Mouse (Mus musculus): ENCODE measurements around the gene Pfkfb3. TPM values are rescaled to one million over a fixed set of nuclear protein-coding genes. Genes with fewer than 3 reads are reported as not detected.

Gene Pfkfb3
- 15.6 and 21.3 TPM in 2 replicates for total RNA-seq (2014; rRNA removed)
- polyA plus RNA-seq (2015; fragmentation: Nextera tagmentation; extraction: Ambion mirVana), result 18.5 and 19.6 TPM in 2 replicates

GRCm38 (mm10) chr2:11553471-11554400 lies at the start of gene Pfkfb3:
TSS of gene Pfkfb3 (minus strand) at chr2:11554077.
- TF ChIP-seq CTCF (IDR thresholded peaks at IDR 0.05; ENCODE audit: low read depth), result no peak
- DNase-seq (ENCODE audit: low spot score) (peak; percentile 67), ATAC-seq (peak; percentile 89)
- no peaks in the 10 kb centered on the region for H3K27me3 ChIP-seq (ENCODE audit: insufficient read depth, low read length)
- H3K36me3 ChIP-seq (ENCODE audit: insufficient read depth, low read length), result no peaks in the 10 kb centered on the region
- WGBS, result 2% methylated on average over 67 of the region's 67 CpGs
- no peaks in the 10 kb centered on the region for H3K9me3 ChIP-seq (ENCODE audit: low read length)
- H3K9ac ChIP-seq (replicated peaks; ENCODE audit: low read length), result peak within 1 kb of the TSS; percentile 60
- H3K4me1 ChIP-seq (ENCODE audit: insufficient read depth, low read length), result peaks cover 7% of the 10 kb centered on the region
- H3K27ac ChIP-seq, result peak within 1 kb of the TSS; percentile 26; the same call in 1 of the 2 replicates
- peak within 1 kb of the TSS; percentile 57 for H3K4me3 ChIP-seq (ENCODE audit: low read length)
- H3K4me2 ChIP-seq (ENCODE audit: low read depth, low read length), result peak within 1 kb of the TSS; percentile 97

GRCm38 (mm10) chr2:11602506-11603489 lies 48.9 kb upstream of the Pfkfb3 start:
- Histone ChIP-seq H3K4me3 (ENCODE audit: low read length) (peak overlapping the region; percentile 98), H3K4me2 (ENCODE audit: low read depth, low read length) (peak overlapping the region; percentile 81), H3K27me3 (ENCODE audit: insufficient read depth, low read length) (no peaks in the 10 kb centered on the region), H3K4me1 (ENCODE audit: insufficient read depth, low read length) (0 out of 2 replicates have a peak, but pooled peaks cover 6% of the 10 kb centered on the region), H3K9ac (replicated peaks; ENCODE audit: low read length) (peak overlapping the region; percentile 97), H3K36me3 (ENCODE audit: insufficient read depth, low read length) (peaks cover 9% of the 10 kb centered on the region; the same call in 1 of the 2 replicates), H3K27ac (peak overlapping the region; percentile 83; the same call in 1 of the 2 replicates), H3K9me3 (ENCODE audit: low read length) (no peaks in the 10 kb centered on the region)
- WGBS, result under 1% methylated on average over 74 of the region's 78 CpGs
- TF ChIP-seq CTCF (IDR thresholded peaks at IDR 0.05; ENCODE audit: low read depth), result peak; percentile 100
- DNase-seq (ENCODE audit: low spot score) (peak; percentile 97), ATAC-seq (peak; percentile 99)

- ATAC-seq, result no peak
- Histone ChIP-seq H3K9me3 (ENCODE audit: low read length) (no peaks in the 10 kb centered on the region), H3K27me3 (ENCODE audit: insufficient read depth, low read length) (no peaks in the 10 kb centered on the region), H3K4me1 (ENCODE audit: insufficient read depth, low read length) (0 out of 2 replicates have a peak, but pooled peaks cover 6% of the 10 kb centered on the region), H3K36me3 (ENCODE audit: insufficient read depth, low read length) (peaks cover 12% of the 10 kb centered on the region; the same call in 1 of the 2 replicates), H3K4me2 (ENCODE audit: low read depth, low read length) (peak overlapping the region; percentile 81), H3K9ac (replicated peaks; ENCODE audit: low read length) (peak overlapping the region; percentile 97), H3K4me3 (ENCODE audit: low read length) (peak overlapping the region; percentile 98), H3K27ac (no peak overlapping the region)
- no peak for TF ChIP-seq CTCF (IDR thresholded peaks at IDR 0.05; ENCODE audit: low read depth)
- no peak for DNase-seq (ENCODE audit: low spot score)
- 84% methylated on average over 6 of the region's 6 CpGs for WGBS
Observed at GRCm38 (mm10) chr2:11601795-11602194, 47.9 kb upstream of the Pfkfb3 start.

GRCm38 (mm10) chr2:11597906-11598305 lies 44.0 kb upstream of the Pfkfb3 start:
- WGBS, result 97% methylated on average over 7 of the region's 7 CpGs
- ATAC-seq (no peak), DNase-seq (ENCODE audit: low spot score) (no peak)
- Histone ChIP-seq H3K4me2 (ENCODE audit: low read depth, low read length) (no peak overlapping the region), H3K36me3 (ENCODE audit: insufficient read depth, low read length) (peaks cover 33% of the 10 kb centered on the region), H3K9me3 (ENCODE audit: low read length) (no peaks in the 10 kb centered on the region), H3K27me3 (ENCODE audit: insufficient read depth, low read length) (no peaks in the 10 kb centered on the region), H3K9ac (replicated peaks; ENCODE audit: low read length) (no peak overlapping the region), H3K4me1 (ENCODE audit: insufficient read depth, low read length) (0 out of 2 replicates have a peak, but pooled peaks cover 6% of the 10 kb centered on the region), H3K4me3 (ENCODE audit: low read length) (no peak overlapping the region), H3K27ac (no peak overlapping the region)
- TF ChIP-seq CTCF (IDR thresholded peaks at IDR 0.05; ENCODE audit: low read depth), result no peak

- Histone ChIP-seq H3K9me3 (ENCODE audit: low read length) (no peaks in the 10 kb centered on the region), H3K36me3 (ENCODE audit: insufficient read depth, low read length) (peaks cover 44% of the 10 kb centered on the region), H3K9ac (replicated peaks; ENCODE audit: low read length) (no peak overlapping the region), H3K27ac (no peak overlapping the region), H3K4me1 (ENCODE audit: insufficient read depth, low read length) (0 out of 2 replicates have a peak, but pooled peaks cover 2% of the 10 kb centered on the region), H3K4me2 (ENCODE audit: low read depth, low read length) (no peak overlapping the region), H3K27me3 (ENCODE audit: insufficient read depth, low read length) (no peaks in the 10 kb centered on the region), H3K4me3 (ENCODE audit: low read length) (no peak overlapping the region)
- DNase-seq (ENCODE audit: low spot score) (no peak), ATAC-seq (no peak)
- no peak for TF ChIP-seq CTCF (IDR thresholded peaks at IDR 0.05; ENCODE audit: low read depth)
- 91% methylated on average over 2 of the region's 2 CpGs for WGBS
Observed at GRCm38 (mm10) chr2:11596690-11597089, 42.8 kb upstream of the Pfkfb3 start.

- 93% methylated on average over 4 of the region's 4 CpGs for WGBS
- Histone ChIP-seq H3K27ac (no peak overlapping the region), H3K4me1 (ENCODE audit: insufficient read depth, low read length) (no peaks in the 10 kb centered on the region), H3K9ac (replicated peaks; ENCODE audit: low read length) (no peak overlapping the region), H3K4me3 (ENCODE audit: low read length) (no peak overlapping the region), H3K9me3 (ENCODE audit: low read length) (no peaks in the 10 kb centered on the region), H3K36me3 (ENCODE audit: insufficient read depth, low read length) (peaks cover 82% of the 10 kb centered on the region), H3K27me3 (ENCODE audit: insufficient read depth, low read length) (no peaks in the 10 kb centered on the region), H3K4me2 (ENCODE audit: low read depth, low read length) (no peak overlapping the region)
- DNase-seq (ENCODE audit: low spot score) (no peak), ATAC-seq (no peak)
- no peak for TF ChIP-seq CTCF (IDR thresholded peaks at IDR 0.05; ENCODE audit: low read depth)
Observed at GRCm38 (mm10) chr2:11587996-11588395, 34.1 kb upstream of the Pfkfb3 start.

Measured in hindbrain, postnatal 0 days (tissue).